Mouse (Mus musculus) lung, embryonic 14.5 days (tissue): ENCODE data around the gene Bach2. TPM values are rescaled to one million over a fixed set of nuclear protein-coding genes. Genes with fewer than 3 reads are reported as not detected.

Experiments
- ATAC-seq: fragments of 200-750 bp; cut with Nextera tagmentation; 2 replicates; pipeline ENCODE4 v1.8.0; 2017; ENCODE audit warnings: mild to moderate bottlenecking, moderate TSS enrichment, moderate library complexity; ENCODE audit not compliant: insufficient read depth
- DNase-seq: peaks from one replicate; pipeline ENCODE4 v3.0.0-alpha.2; 2015
- H3K27ac ChIP-seq: fragments of 300-500 bp; sonication (generic); 2 replicates; pipeline ENCODE4 v1.5.1; 2014; ENCODE audit warnings: low read depth, mild to moderate bottlenecking, moderate library complexity
- H3K27me3 ChIP-seq: fragments of 300-500 bp; sonication (generic); 2 replicates; pipeline ENCODE4 v1.6.1; 2014; ENCODE audit warnings: low read length, control low read depth; ENCODE audit not compliant: insufficient read depth
- H3K36me3 ChIP-seq: fragments of 300-500 bp; sonication (generic); 2 replicates; pipeline ENCODE4 v1.6.1; 2014; ENCODE audit warnings: control low read depth; ENCODE audit not compliant: insufficient read depth
- H3K4me1 ChIP-seq: fragments of 300-500 bp; sonication (generic); 2 replicates; pipeline ENCODE4 v1.6.1; 2014; ENCODE audit warnings: antibody characterized with exemption, control low read depth; ENCODE audit not compliant: insufficient read depth
- H3K4me2 ChIP-seq: fragments of 300-500 bp; sonication (generic); 2 replicates; pipeline ENCODE4 v1.6.1; 2014; ENCODE audit warnings: mild to moderate bottlenecking
- H3K4me3 ChIP-seq: fragments of 300-500 bp; sonication (generic); 2 replicates; pipeline ENCODE4 v1.5.1; 2014; ENCODE audit warnings: low read depth, low read length
- H3K9ac ChIP-seq: fragments of 300-500 bp; sonication (generic); 2 replicates; pipeline ENCODE4 v1.6.1; 2014
- H3K9me3 ChIP-seq: fragments of 300-500 bp; sonication (generic); 2 replicates; pipeline ENCODE4 v1.6.1; 2016; ENCODE audit warnings: low read depth, low read length, control low read depth
- CTCF ChIP-seq: IDR thresholded peaks from 2 replicates; pipeline ENCODE4 v1.5.1; 2016; ENCODE audit warnings: antibody characterized with exemption, low read depth
- WGBS: fragments of 180-500 bp; shearing (Covaris S2); extraction: QIAGEN DNeasy Blood & Tissue Kit; methylation state at CpG from one replicate; pipeline ENCODE4 v1.1.7; 2014; 5-methylcytosine and 5-hydroxymethylcytosine counted together
- polyA plus RNA-seq: library from polyadenylated mRNA; unstranded; fragments of >200 nt; fragmentation: Nextera tagmentation; extraction: Ambion mirVana; gene quantifications from 2 replicates; pipeline ENCODE4 v1.2.1, GENCODE M21; 2014

The Bach2 gene
- polyA plus RNA-seq, 1 experiment from 2014 or later = 16.1 TPM

- Histone ChIP-seq H3K9me3 (no peaks in the 10 kb centered on the region), H3K4me2 (peak overlapping the region; percentile 90), H3K9ac (peak overlapping the region; percentile 89), H3K36me3 (no peaks in the 10 kb centered on the region), H3K4me3 (peak overlapping the region; percentile 83), H3K27me3 (no peaks in the 10 kb centered on the region), H3K27ac (peak overlapping the region; percentile 98), H3K4me1 (peaks cover 14% of the 10 kb centered on the region)
- under 1% methylated on average over 89 of the region's 100 CpGs for WGBS
- peak; percentile 78 for ATAC-seq
- peak; percentile 8; the same call in 1 of the 2 replicates for TF ChIP-seq CTCF
- peak; percentile 88 for DNase-seq
Observed at GRCm38 (mm10) chr4:32238921-32239748, 531 bp downstream of the Bach2 start.

- no peaks in the 10 kb centered on the region for H3K9me3 ChIP-seq
- H3K4me3 ChIP-seq = peak overlapping the region; percentile 83
- ATAC-seq (peak; percentile 51), DNase-seq (peak; percentile 84)
- peak; percentile 59 for TF ChIP-seq CTCF
- no peaks in the 10 kb centered on the region for H3K27me3 ChIP-seq
- peak overlapping the region; percentile 90 for H3K4me2 ChIP-seq
- H3K36me3 ChIP-seq = no peaks in the 10 kb centered on the region
- H3K4me1 ChIP-seq = peaks cover 18% of the 10 kb centered on the region
- under 1% methylated on average over 26 of the region's 26 CpGs for WGBS
- H3K27ac ChIP-seq = peak overlapping the region; percentile 98
- peak overlapping the region; percentile 89 for H3K9ac ChIP-seq
Observed at GRCm38 (mm10) chr4:32239749-32240131, 1.1 kb downstream of the Bach2 start.

GRCm38 (mm10) chr4:32240457-32241030 lies 1.9 kb downstream of the Bach2 start:
- Histone ChIP-seq H3K4me2 (peak overlapping the region; percentile 90), H3K36me3 (no peaks in the 10 kb centered on the region), H3K27ac (no peak overlapping the region), H3K27me3 (no peaks in the 10 kb centered on the region), H3K9me3 (no peaks in the 10 kb centered on the region), H3K9ac (peak overlapping the region; percentile 89; the same call in 1 of the 2 replicates), H3K4me3 (peak overlapping the region; percentile 83), H3K4me1 (peaks cover 18% of the 10 kb centered on the region)
- DNase-seq (peak; percentile 39), ATAC-seq (no peak)
- WGBS = 18% methylated on average over 9 of the region's 9 CpGs
- TF ChIP-seq CTCF = no peak

- H3K4me1 ChIP-seq = peaks cover 23% of the 10 kb centered on the region
- H3K9me3 ChIP-seq = no peaks in the 10 kb centered on the region
- peak overlapping the region; percentile 90 for H3K4me2 ChIP-seq
- no peaks in the 10 kb centered on the region for H3K36me3 ChIP-seq
- WGBS = 59% methylated on average over 6 of the region's 6 CpGs
- H3K27ac ChIP-seq = no peak overlapping the region
- TF ChIP-seq CTCF = no peak
- no peak for DNase-seq
- H3K27me3 ChIP-seq = no peaks in the 10 kb centered on the region
- no peak for ATAC-seq
- no peak overlapping the region for H3K4me3 ChIP-seq
- H3K9ac ChIP-seq = no peak overlapping the region
Observed at GRCm38 (mm10) chr4:32241351-32241980, 2.9 kb downstream of the Bach2 start.

GRCm38 (mm10) chr4:32242122-32242615 lies 3.6 kb downstream of the Bach2 start:
- TF ChIP-seq CTCF = no peak
- ATAC-seq = no peak
- no peak for DNase-seq
- no peak overlapping the region for H3K27ac ChIP-seq
- 38% methylated on average over 6 of the region's 6 CpGs for WGBS
- H3K4me3 ChIP-seq = no peak overlapping the region
- H3K4me1 ChIP-seq = peaks cover 27% of the 10 kb centered on the region
- no peak overlapping the region for H3K9ac ChIP-seq
- H3K36me3 ChIP-seq = no peaks in the 10 kb centered on the region
- H3K9me3 ChIP-seq = no peaks in the 10 kb centered on the region
- H3K4me2 ChIP-seq = peak overlapping the region; percentile 27
- no peaks in the 10 kb centered on the region for H3K27me3 ChIP-seq

GRCm38 (mm10) chr4:32243458-32243857 lies 4.9 kb downstream of the Bach2 start:
- Histone ChIP-seq H3K27me3 (no peaks in the 10 kb centered on the region), H3K36me3 (no peaks in the 10 kb centered on the region), H3K9ac (no peak overlapping the region), H3K4me3 (no peak overlapping the region), H3K27ac (peak overlapping the region; percentile 9; the same call in 1 of the 2 replicates), H3K4me2 (peak overlapping the region; percentile 5), H3K4me1 (peaks cover 39% of the 10 kb centered on the region), H3K9me3 (no peaks in the 10 kb centered on the region)
- peak; percentile 77 for DNase-seq
- TF ChIP-seq CTCF = no peak
- no peak for ATAC-seq
- WGBS = 17% methylated on average over 10 of the region's 10 CpGs
